Mouse (Mus musculus): Measurements from ENCODE around the gene Tfap2d.

Gene Tfap2d

GRCm38 (mm10) chr1:19210215-19211032, 107.6 kb downstream of the Tfap2d start:
- DNase-seq (ENCODE audit: low read depth, low spot score), result no peak

- DNase-seq (ENCODE audit: low read depth, low spot score), result no peak
Measured at GRCm38 (mm10) chr1:19211033-19211405, 108.2 kb downstream of the Tfap2d start.

GRCm38 (mm10) chr1:19211546-19212154, 108.8 kb downstream of the Tfap2d start:
- DNase-seq (ENCODE audit: low read depth, low spot score), result no peak

GRCm38 (mm10) chr1:19212691-19213090, 109.9 kb downstream of the Tfap2d start:
- DNase-seq (ENCODE audit: low read depth, low spot score), result no peak

- DNase-seq (ENCODE audit: low read depth, low spot score), result no peak
Measured at GRCm38 (mm10) chr1:19213171-19213570, 110.3 kb downstream of the Tfap2d start.

- DNase-seq (ENCODE audit: low read depth, low spot score), result no peak
Measured at GRCm38 (mm10) chr1:19213851-19214395, 111.1 kb downstream of the Tfap2d start.
